Comparison of ENCODE assay signal across 9 mouse cellular contexts in the genomic region with DNA sequence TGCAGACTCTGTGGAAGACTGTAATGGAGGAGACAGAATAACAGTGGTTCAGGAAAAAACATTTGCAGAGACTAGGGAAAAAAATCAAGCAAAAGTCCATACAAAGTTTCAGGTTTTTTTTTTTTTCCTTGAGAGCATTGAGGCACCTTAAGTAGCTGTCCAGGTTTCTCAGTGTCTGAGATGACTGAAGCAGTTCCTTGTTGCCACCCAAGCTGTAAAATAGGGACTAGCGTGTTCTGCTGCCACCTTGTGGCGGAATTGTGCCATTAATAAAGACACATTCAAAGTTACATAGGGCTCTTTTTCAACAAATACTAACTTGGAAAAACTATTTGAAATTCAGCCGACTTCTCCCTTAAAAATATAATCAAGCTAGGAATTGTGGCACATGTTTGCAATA. TPM values are rescaled to one million over a fixed set of nuclear protein-coding genes. Genes with fewer than 3 reads are reported as not detected.
DNase-seq lines count a peak whose midpoint lies in the region; ATAC-seq and TF ChIP-seq lines count a peak whose summit lies in the region.
"Had no signal": no experiment of that assay in that cellular context is flagged by ENCODE, and none has a peak within 500 bp of the region (broad histone marks: within the 10 kb centered on the region; RNA-seq: fewer than 3 reads in every experiment).

No protein-coding gene starts in this region.

- no peak overlapping the region for H3K4me3 ChIP-seq in midbrain, embryonic 14.5 days (replicated peaks; ENCODE audit: low read depth, low read length)
- no peak overlapping the region for H3K4me3 ChIP-seq in midbrain, embryonic 16.5 days (ENCODE audit: low read depth, low read length)
- no peak overlapping the region for H3K4me3 ChIP-seq in kidney, postnatal 0 days (replicated peaks; ENCODE audit: low read depth, low read length)
- no peak overlapping the region for H3K4me3 ChIP-seq in liver, embryonic 11.5 days (ENCODE audit: low read depth, low read length)
- H3K4me3 ChIP-seq: heart, embryonic 15.5 days had no signal

- no peaks in the 10 kb centered on the region for H3K9me3 ChIP-seq in midbrain, embryonic 14.5 days (ENCODE audit: control insufficient read depth, low read length)
- no peaks in the 10 kb centered on the region for H3K9me3 ChIP-seq in midbrain, embryonic 16.5 days (replicated peaks; ENCODE audit: control insufficient read depth, low read length, poor library complexity, severe bottlenecking)
- H3K9me3 ChIP-seq in kidney, postnatal 0 days (replicated peaks; ENCODE audit: low read length), result no peaks in the 10 kb centered on the region
- H3K9me3 ChIP-seq in liver, embryonic 11.5 days (ENCODE audit: control insufficient read depth, low read length), result no peaks in the 10 kb centered on the region
- H3K9me3 ChIP-seq: heart, embryonic 15.5 days had no signal

- ATAC-seq in midbrain, embryonic 14.5 days (ENCODE audit: low FRiP score, low TSS enrichment), result no peak
- ATAC-seq in midbrain, embryonic 16.5 days, result no peak
- ATAC-seq in frontal cortex, adult (ENCODE audit: low TSS enrichment), result peak; percentile 63
- no peak for ATAC-seq in kidney, postnatal 0 days (replicated peaks; ENCODE audit: low FRiP score, low read depth)
- no peak for ATAC-seq in liver, embryonic 11.5 days (replicated peaks; ENCODE audit: low FRiP score)

- H3K27ac ChIP-seq in midbrain, embryonic 14.5 days (replicated peaks; ENCODE audit: low read depth, low read length), result no peak overlapping the region
- H3K27ac ChIP-seq in midbrain, embryonic 16.5 days (ENCODE audit: low read length), result no peak overlapping the region
- no peak overlapping the region for H3K27ac ChIP-seq in kidney, postnatal 0 days
- no peak overlapping the region for H3K27ac ChIP-seq in liver, embryonic 11.5 days (ENCODE audit: low read depth, low read length)
- H3K27ac ChIP-seq: heart, embryonic 15.5 days had no signal

- 2% methylated on average over 3 of the region's 3 CpGs for WGBS in midbrain, embryonic 14.5 days
- 3% methylated on average over 3 of the region's 3 CpGs for WGBS in midbrain, embryonic 16.5 days
- WGBS in kidney, postnatal 0 days, result 1% methylated on average over 3 of the region's 3 CpGs
- WGBS in liver, embryonic 11.5 days, result 3% methylated on average over 3 of the region's 3 CpGs

- no peaks in the 10 kb centered on the region for H3K36me3 ChIP-seq in midbrain, embryonic 14.5 days (ENCODE audit: control insufficient read depth, insufficient read depth, low read length)
- H3K36me3 ChIP-seq in midbrain, embryonic 16.5 days (ENCODE audit: control insufficient read depth, insufficient read depth, low read length), result no peaks in the 10 kb centered on the region
- H3K36me3 ChIP-seq in kidney, postnatal 0 days (ENCODE audit: insufficient read depth, low read length), result no peaks in the 10 kb centered on the region
- no peaks in the 10 kb centered on the region for H3K36me3 ChIP-seq in liver, embryonic 11.5 days (ENCODE audit: control insufficient read depth, insufficient read depth, low read length)
- H3K36me3 ChIP-seq: heart, embryonic 15.5 days had no signal

- H3K4me2 ChIP-seq in midbrain, embryonic 14.5 days (ENCODE audit: low read length), result no peak overlapping the region
- no peak overlapping the region for H3K4me2 ChIP-seq in midbrain, embryonic 16.5 days (ENCODE audit: low read length)
- no peak overlapping the region for H3K4me2 ChIP-seq in kidney, postnatal 0 days (ENCODE audit: low read length)
- no peak overlapping the region for H3K4me2 ChIP-seq in liver, embryonic 11.5 days
- H3K4me2 ChIP-seq: heart, embryonic 15.5 days had no signal

- TF ChIP-seq CTCF in kidney, postnatal 0 days (IDR thresholded peaks at IDR 0.05; ENCODE audit: low read depth), result peak; percentile 91

- no peaks in the 10 kb centered on the region for H3K4me1 ChIP-seq in midbrain, embryonic 14.5 days (ENCODE audit: control insufficient read depth, insufficient read depth, low read length)
- no peaks in the 10 kb centered on the region for H3K4me1 ChIP-seq in midbrain, embryonic 16.5 days (ENCODE audit: control insufficient read depth, insufficient read depth, low read length)
- H3K4me1 ChIP-seq in kidney, postnatal 0 days (replicated peaks; ENCODE audit: insufficient read depth, low read length), result no peaks in the 10 kb centered on the region
- peaks cover 4% of the 10 kb centered on the region; the same call in 1 of the 2 replicates for H3K4me1 ChIP-seq in liver, embryonic 11.5 days (replicated peaks; ENCODE audit: control insufficient read depth, insufficient read depth, low read length)

- H3K9ac ChIP-seq in midbrain, embryonic 14.5 days (replicated peaks; ENCODE audit: low read length), result no peak overlapping the region
- H3K9ac ChIP-seq in midbrain, embryonic 16.5 days (ENCODE audit: low read depth, low read length), result no peak overlapping the region
- H3K9ac ChIP-seq in kidney, postnatal 0 days (ENCODE audit: low read depth, low read length), result no peak overlapping the region
- H3K9ac ChIP-seq in liver, embryonic 11.5 days (ENCODE audit: low read depth, low read length), result no peak overlapping the region
- H3K9ac ChIP-seq: heart, embryonic 15.5 days had no signal

- DNase-seq in midbrain, embryonic 14.5 days, result peak; percentile 92
- DNase-seq in c-Kit-negative CD71-positive TER-119-positive erythroid progenitor cells, embryonic 14.5 days (ENCODE audit: low read depth, low spot score), result peak; percentile 58
- DNase-seq in kidney, postnatal 0 days (ENCODE audit: low spot score), result peak; percentile 88
- DNase-seq in liver, embryonic 11.5 days (ENCODE audit: low spot score), result peak; percentile 61
- peak; percentile 78 for DNase-seq in retina, postnatal 1 day
- DNase-seq in thymus, postnatal 4 days, result peak; percentile 83

- H3K27me3 ChIP-seq in midbrain, embryonic 14.5 days (ENCODE audit: control insufficient read depth, insufficient read depth, low read length), result no peaks in the 10 kb centered on the region
- H3K27me3 ChIP-seq in midbrain, embryonic 16.5 days (ENCODE audit: control insufficient read depth, insufficient read depth, low read depth, low read length), result no peaks in the 10 kb centered on the region
- no peaks in the 10 kb centered on the region for H3K27me3 ChIP-seq in kidney, postnatal 0 days (ENCODE audit: insufficient read depth, low read length)
- no peaks in the 10 kb centered on the region for H3K27me3 ChIP-seq in liver, embryonic 11.5 days (replicated peaks; ENCODE audit: control insufficient read depth, insufficient read depth, low read length)
- H3K27me3 ChIP-seq: heart, embryonic 15.5 days had no signal

RNA-seq across cellular contexts. Expression of a gene that starts 4.8 kb away (rescaled TPM):
- 58.4 and 74.0 TPM in 2 replicates for polyA plus RNA-seq in midbrain, embryonic 14.5 days (2014; fragmentation: Nextera tagmentation; extraction: Ambion mirVana)
- polyA plus RNA-seq in midbrain, embryonic 16.5 days (2015; fragmentation: Nextera tagmentation; extraction: Ambion mirVana), result 45.3 and 48.9 TPM in 2 replicates
- 31.3 and 34.0 TPM in 2 replicates for polyA plus RNA-seq in kidney, postnatal 0 days (2015; fragmentation: Nextera tagmentation; extraction: Ambion mirVana)
- polyA plus RNA-seq in liver, embryonic 11.5 days (2014; fragmentation: Nextera tagmentation; extraction: Ambion mirVana), result 39.0 and 43.1 TPM in 2 replicates

RNA-seq across cellular contexts. Expression of a gene that starts 29.3 kb away (rescaled TPM):
- polyA plus RNA-seq in midbrain, embryonic 14.5 days (2014; fragmentation: Nextera tagmentation; extraction: Ambion mirVana), result 84.5 and 86.5 TPM in 2 replicates
- polyA plus RNA-seq in midbrain, embryonic 16.5 days (2015; fragmentation: Nextera tagmentation; extraction: Ambion mirVana), result 120 and 134 TPM in 2 replicates
- 29.6 and 30.1 TPM in 2 replicates for polyA plus RNA-seq in kidney, postnatal 0 days (2015; fragmentation: Nextera tagmentation; extraction: Ambion mirVana)
- polyA plus RNA-seq in liver, embryonic 11.5 days (2014; fragmentation: Nextera tagmentation; extraction: Ambion mirVana), result 17.4 and 17.8 TPM in 2 replicates

RNA-seq across cellular contexts. Expression of a gene that starts 54.9 kb away (rescaled TPM):
- polyA plus RNA-seq in midbrain, embryonic 14.5 days (2014; fragmentation: Nextera tagmentation; extraction: Ambion mirVana), result 0.25 and 0.63 TPM in 2 replicates
- 0.68 and 0.75 TPM in 2 replicates for polyA plus RNA-seq in midbrain, embryonic 16.5 days (2015; fragmentation: Nextera tagmentation; extraction: Ambion mirVana)
- polyA plus RNA-seq in kidney, postnatal 0 days (2015; fragmentation: Nextera tagmentation; extraction: Ambion mirVana), result not detected in 2 replicates
- polyA plus RNA-seq in liver, embryonic 11.5 days (2014; fragmentation: Nextera tagmentation; extraction: Ambion mirVana), result 0.11 TPM in 1 of 2 replicates, not detected in the other
- polyA plus RNA-seq: heart, embryonic 15.5 days had no signal
